Mouse (Mus musculus): Measurements from ENCODE around the gene Megf9.

GRCm38 (mm10) chr4:70515514-70515913, 19.3 kb downstream of the Megf9 start:
- TF ChIP-seq CTCF (IDR thresholded peaks at IDR 0.05; ENCODE audit: borderline replicate concordance, insufficient read depth, low read depth, low read length) = no peak
- no peak for TF ChIP-seq POLR2A (IDR thresholded peaks at IDR 0.05; ENCODE audit: borderline replicate concordance, insufficient read depth, low read length)
